Mouse (Mus musculus): Measurements from ENCODE around the gene Hist1h2ac. TPM values are rescaled to one million over a fixed set of nuclear protein-coding genes. Genes with fewer than 3 reads are reported as not detected.
"Not testable (repeated sequence)": the region's sequence is repeated elsewhere in the genome, so short reads cannot be mapped to it uniquely, and the experiment has no call there.

The Hist1h2ac gene
- polyA plus RNA-seq (2015; fragmentation: Nextera tagmentation; extraction: Ambion mirVana): 1.0 and 1.1 TPM in 2 replicates

DNA sequence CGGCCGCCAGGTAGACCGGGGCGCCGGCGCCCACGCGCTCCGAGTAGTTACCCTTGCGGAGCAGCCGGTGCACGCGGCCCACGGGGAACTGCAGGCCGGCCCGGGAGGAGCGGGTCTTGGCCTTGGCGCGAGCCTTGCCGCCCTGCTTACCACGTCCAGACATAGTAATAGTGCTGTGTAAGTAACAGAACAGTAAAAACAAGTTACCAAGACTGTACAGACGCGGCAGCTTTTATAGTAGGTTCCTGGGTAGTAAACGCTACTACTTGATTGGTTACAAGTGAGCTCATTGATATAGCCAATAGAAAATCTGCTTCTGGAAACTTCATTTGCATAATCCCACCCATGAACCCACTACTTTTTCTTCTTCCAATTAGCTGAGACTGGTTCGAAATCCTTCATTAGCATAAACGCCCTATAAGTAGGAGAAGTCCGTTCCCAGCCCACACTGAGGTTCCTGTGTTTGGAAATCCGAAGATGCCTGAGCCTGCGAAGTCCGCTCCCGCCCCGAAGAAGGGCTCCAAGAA is at the start of gene Hist1h2ac, which contains the start of gene Hist1h2bc:
Gene Hist1h2ac, minus strand, starts transcription at position 194 of the 527 bp plus-strand sequence.
Gene Hist1h2bc, plus strand, starts transcription at position 445 of the 527 bp plus-strand sequence.
- peak within 1 kb of the TSS; percentile 98 for H3K27ac ChIP-seq (replicated peaks)
- peak within 1 kb of the TSS; percentile 77 for H3K4me2 ChIP-seq (replicated peaks)
- no peaks in the 10 kb centered on the region for H3K27me3 ChIP-seq
- H3K4me1 ChIP-seq: peaks cover 29% of the 10 kb centered on the region
- no peaks in the 10 kb centered on the region for H3K36me3 ChIP-seq
- H3K9ac ChIP-seq (replicated peaks): peak within 1 kb of the TSS; percentile 71
- no peaks in the 10 kb centered on the region for H3K9me3 ChIP-seq
- peak within 1 kb of the TSS; percentile 53 for H3K4me3 ChIP-seq
- ATAC-seq (replicated peaks): peak; percentile 99
- WGBS: 0% methylated on average over 32 of the region's 32 CpGs

DNA sequence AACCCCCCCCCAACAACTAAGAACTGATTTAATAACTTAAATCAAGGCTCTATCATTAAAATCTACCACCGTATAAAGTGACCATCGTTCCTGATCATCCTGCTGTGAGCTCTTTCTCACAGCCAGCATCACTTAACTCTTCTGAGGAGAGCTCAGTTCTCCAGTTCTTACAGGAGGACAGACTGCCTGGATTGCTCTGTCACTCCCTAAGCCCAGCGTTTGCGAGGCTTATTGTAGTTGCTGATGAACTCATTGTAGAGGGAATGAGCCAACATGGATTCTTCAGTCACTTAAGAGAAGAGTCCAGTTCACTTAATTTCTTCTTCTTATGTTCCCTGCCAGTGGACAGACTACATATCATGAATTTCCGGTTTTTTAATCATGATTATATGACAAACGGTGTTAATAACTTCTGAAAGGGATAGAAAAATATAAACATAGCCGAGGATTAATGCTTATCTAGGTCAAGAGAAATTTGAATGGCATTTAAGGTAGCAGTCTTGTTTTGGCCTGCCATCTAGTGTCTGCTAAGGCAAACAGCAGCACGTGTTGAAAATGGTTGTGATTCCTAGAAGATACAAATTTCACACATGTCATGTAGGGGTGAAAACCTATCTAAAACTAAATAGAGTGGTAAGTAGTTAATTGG is 48.5 kb upstream of the Hist1h2ac start:
- Histone ChIP-seq H3K4me1 (no peaks in the 10 kb centered on the region), H3K9ac (replicated peaks) (no peak overlapping the region), H3K4me3 (no peak overlapping the region), H3K27ac (replicated peaks) (no peak overlapping the region), H3K9me3 (no peaks in the 10 kb centered on the region), H3K27me3 (no peaks in the 10 kb centered on the region), H3K36me3 (no peaks in the 10 kb centered on the region), H3K4me2 (replicated peaks) (no peak overlapping the region)
- ATAC-seq (replicated peaks): peak; percentile 53; the same call in 1 of the 2 replicates
- WGBS: 25% methylated on average over 8 of the region's 8 CpGs

DNA sequence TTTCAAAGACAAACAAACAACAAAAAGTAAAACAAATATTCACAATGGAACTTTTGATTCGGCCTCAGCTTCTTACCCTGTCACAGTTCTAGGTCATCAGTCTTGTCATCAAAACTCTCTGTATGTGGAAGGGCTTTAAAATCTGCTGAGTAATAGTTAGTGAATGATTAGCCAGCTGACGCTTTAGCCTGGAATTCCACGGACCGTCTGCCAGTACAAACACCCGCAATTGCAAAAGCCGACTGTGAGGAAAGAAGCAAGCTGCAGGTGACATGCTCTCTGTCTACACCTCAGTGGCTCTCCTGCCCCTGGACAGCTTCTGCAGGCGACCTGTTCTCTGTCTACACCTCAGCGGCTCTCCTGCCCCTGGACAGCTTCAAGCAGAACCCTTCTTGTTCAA is 46.7 kb upstream of the Hist1h2ac start:
- Histone ChIP-seq H3K4me3 (no peak overlapping the region), H3K9ac (replicated peaks) (no peak overlapping the region), H3K4me1 (no peaks in the 10 kb centered on the region), H3K9me3 (no peaks in the 10 kb centered on the region), H3K27me3 (no peaks in the 10 kb centered on the region), H3K36me3 (no peaks in the 10 kb centered on the region), H3K4me2 (replicated peaks) (no peak overlapping the region), H3K27ac (replicated peaks) (no peak overlapping the region)
- ATAC-seq (replicated peaks): no peak
- WGBS: 56% methylated on average over 8 of the region's 8 CpGs

DNA sequence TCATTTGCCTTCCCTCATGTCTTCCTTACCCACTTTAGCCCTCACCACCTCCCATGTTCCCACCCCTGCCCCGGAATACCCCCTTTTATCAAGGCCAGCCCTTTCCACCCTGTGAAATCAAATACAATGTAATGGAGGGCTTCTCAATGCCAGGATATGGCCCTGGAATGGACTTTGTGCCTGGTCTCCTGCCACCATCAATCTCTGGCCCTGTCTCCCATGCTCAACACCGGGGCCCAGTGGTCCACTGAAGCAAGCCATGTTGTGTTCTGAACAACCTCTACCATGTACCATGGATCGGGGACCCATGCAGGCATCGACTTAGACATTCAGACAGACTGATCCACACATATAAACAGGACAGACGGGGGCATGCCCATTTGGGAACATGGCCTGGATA is 46.0 kb upstream of the Hist1h2ac start:
- no peak for ATAC-seq (replicated peaks)
- Histone ChIP-seq H3K9me3 (no peaks in the 10 kb centered on the region), H3K4me2 (replicated peaks) (no peak overlapping the region), H3K27ac (replicated peaks) (no peak overlapping the region), H3K4me3 (no peak overlapping the region), H3K36me3 (no peaks in the 10 kb centered on the region), H3K9ac (replicated peaks) (no peak overlapping the region), H3K27me3 (no peaks in the 10 kb centered on the region), H3K4me1 (no peaks in the 10 kb centered on the region)
- 92% methylated on average over 5 of the region's 5 CpGs for WGBS

DNA sequence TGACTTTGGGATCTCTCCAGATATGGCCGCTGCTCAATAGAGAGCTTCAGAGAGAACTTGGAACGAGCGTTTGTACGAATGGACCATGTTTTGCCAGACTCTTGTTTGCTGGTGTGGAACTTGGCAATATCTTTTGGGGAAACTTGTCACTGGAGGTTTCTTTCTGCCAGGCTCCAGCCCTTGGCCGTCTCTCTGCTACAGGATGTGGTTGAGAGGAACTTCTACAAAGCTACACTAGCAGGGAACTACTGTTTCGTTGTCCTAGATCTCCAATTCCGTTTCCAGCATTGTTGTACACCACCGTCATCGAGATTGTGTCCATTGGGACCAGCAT is 45.4 kb upstream of the Hist1h2ac start:
- Histone ChIP-seq H3K4me1 (no peaks in the 10 kb centered on the region), H3K9me3 (no peaks in the 10 kb centered on the region), H3K9ac (replicated peaks) (no peak overlapping the region), H3K36me3 (no peaks in the 10 kb centered on the region), H3K27me3 (no peaks in the 10 kb centered on the region), H3K27ac (replicated peaks) (no peak overlapping the region), H3K4me3 (no peak overlapping the region), H3K4me2 (replicated peaks) (no peak overlapping the region)
- WGBS: 88% methylated on average over 9 of the region's 9 CpGs
- no peak for ATAC-seq (replicated peaks)

DNA sequence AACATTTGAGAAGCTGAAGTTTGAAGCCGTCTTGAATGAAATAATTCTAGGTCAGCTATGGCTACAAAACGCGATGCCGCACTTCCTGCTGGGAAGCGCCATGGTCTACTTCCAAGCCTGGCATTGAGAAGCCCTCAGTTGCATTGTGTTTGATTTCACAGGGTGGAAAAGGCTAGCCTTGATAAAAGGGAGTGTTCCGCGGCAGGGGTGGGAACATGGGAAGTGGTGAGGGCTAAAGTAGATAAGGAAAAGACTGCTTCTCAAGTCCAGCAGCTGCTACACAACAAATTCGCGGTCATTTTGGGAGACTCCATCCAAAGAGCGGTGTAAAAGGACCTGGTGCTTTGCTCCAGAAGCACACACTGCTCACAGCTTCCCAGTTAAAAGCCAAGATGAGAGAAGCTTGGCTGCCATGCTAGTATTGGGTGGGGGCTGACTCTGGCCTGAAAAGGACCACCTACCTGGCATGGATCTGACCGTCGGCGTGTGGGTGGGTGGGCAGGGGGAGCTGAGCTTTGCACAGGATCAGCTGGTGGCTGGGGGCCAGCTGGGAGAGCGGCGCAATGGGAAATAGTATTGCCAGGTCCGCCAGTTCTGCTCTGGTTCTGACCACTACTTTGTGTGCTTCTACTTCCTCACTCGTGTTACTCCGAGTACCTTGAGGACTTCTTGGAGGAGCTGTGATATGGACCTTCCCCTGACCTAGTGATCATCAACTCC is 44.9 kb upstream of the Hist1h2ac start:
- Histone ChIP-seq H3K9me3 (no peaks in the 10 kb centered on the region), H3K27me3 (no peaks in the 10 kb centered on the region), H3K9ac (replicated peaks) (no peak overlapping the region), H3K4me2 (replicated peaks) (no peak overlapping the region), H3K4me1 (no peaks in the 10 kb centered on the region), H3K36me3 (no peaks in the 10 kb centered on the region), H3K27ac (replicated peaks) (no peak overlapping the region), H3K4me3 (no peak overlapping the region)
- WGBS: 91% methylated on average over 18 of the region's 18 CpGs
- ATAC-seq (replicated peaks): no peak

DNA sequence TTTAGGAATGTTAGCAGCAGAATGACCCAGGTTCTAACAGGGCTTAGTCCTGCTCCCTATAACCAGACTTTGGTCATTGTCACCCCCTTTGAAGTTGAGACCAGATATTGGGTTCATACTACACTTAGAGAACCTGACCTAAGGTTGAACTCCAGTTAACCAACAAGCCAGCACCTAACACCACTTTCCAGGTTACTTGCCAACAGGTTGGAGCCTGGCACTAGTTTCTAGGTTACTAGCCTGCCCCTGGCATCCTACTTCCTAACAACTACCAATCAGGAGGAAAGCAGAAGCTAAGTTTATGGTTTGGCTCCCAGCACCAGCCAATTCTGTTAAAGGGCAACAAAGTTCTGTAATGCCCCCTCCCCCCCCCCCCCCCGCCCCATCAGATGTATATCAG is 41.5 kb upstream of the Hist1h2ac start:
- no peak overlapping the region for H3K4me2 ChIP-seq (replicated peaks)
- no peak overlapping the region for H3K4me3 ChIP-seq
- no peak overlapping the region for H3K27ac ChIP-seq (replicated peaks)
- H3K36me3 ChIP-seq: no peaks in the 10 kb centered on the region
- no peaks in the 10 kb centered on the region for H3K27me3 ChIP-seq
- H3K4me1 ChIP-seq: no peaks in the 10 kb centered on the region
- no peaks in the 10 kb centered on the region for H3K9me3 ChIP-seq
- 60% methylated on average over 1 of the region's 1 CpGs for WGBS
- H3K9ac ChIP-seq (replicated peaks): no peak overlapping the region
- no peak for ATAC-seq (replicated peaks)

DNA sequence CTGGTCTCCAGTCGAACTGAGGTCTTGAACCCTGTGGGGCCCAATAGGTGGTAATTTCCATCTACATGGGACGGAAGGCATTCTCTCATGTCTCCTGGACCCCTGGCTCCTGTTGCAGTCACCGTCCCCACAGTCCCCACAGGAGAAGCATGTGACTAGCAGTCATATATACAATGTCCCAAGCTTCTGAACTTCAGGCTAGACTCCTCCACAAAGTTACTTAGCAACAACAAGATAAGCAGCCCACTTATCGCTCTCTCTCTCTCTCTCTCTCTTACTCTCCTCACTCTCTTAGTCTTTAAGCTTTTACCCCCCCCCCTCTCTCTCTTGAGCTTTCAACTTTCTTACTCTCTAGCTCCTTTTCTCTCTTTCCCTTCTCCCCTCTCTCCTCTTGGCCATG is 40.5 kb upstream of the Hist1h2ac start:
- Histone ChIP-seq H3K4me1 (no peaks in the 10 kb centered on the region), H3K4me2 (replicated peaks) (no peak overlapping the region), H3K9me3 (no peaks in the 10 kb centered on the region), H3K27ac (replicated peaks) (no peak overlapping the region), H3K4me3 (no peak overlapping the region), H3K27me3 (no peaks in the 10 kb centered on the region), H3K9ac (replicated peaks) (no peak overlapping the region), H3K36me3 (no peaks in the 10 kb centered on the region)
- WGBS: 90% methylated on average over 4 of the region's 4 CpGs
- no peak for ATAC-seq (replicated peaks)

DNA sequence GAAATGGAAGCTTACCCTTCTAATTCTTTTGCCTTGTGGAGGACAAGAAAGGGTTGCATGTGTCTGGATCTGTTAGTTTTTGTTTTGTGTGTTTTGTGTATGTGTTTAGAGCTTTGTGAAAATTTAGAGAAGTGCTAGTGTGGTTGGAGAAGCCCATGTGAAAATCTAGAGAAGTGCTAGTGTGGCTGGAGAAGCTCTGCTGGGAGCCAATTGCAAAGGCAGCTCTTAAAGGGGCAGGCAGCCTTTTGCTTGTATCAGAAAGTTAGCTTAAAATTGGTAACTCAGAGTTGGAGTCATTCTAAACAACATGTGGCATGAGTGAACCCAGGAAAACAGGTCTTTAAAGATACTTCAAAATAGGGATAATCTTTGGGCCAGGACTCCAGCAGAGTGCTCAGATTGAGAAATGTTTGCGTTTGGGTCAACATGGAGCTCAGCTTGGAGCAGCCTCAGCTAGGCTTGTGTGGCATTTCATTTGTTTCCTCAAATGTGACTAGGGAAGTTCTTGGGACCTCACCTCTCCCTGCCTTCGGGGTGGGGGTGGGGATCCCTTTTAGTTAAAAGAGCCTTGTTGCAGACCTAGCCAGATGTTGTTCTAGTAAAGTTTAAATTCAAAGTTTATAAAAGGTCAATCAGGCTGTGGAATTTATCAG is 34.0 kb upstream of the Hist1h2ac start:
- not testable (repeated sequence) for ATAC-seq (replicated peaks); H3K9ac ChIP-seq (replicated peaks); H3K27me3 ChIP-seq; H3K9me3 ChIP-seq; H3K27ac ChIP-seq (replicated peaks); H3K4me3 ChIP-seq; H3K4me1 ChIP-seq; H3K4me2 ChIP-seq (replicated peaks); H3K36me3 ChIP-seq
- WGBS: 10% methylated on average over 2 of the region's 2 CpGs

DNA sequence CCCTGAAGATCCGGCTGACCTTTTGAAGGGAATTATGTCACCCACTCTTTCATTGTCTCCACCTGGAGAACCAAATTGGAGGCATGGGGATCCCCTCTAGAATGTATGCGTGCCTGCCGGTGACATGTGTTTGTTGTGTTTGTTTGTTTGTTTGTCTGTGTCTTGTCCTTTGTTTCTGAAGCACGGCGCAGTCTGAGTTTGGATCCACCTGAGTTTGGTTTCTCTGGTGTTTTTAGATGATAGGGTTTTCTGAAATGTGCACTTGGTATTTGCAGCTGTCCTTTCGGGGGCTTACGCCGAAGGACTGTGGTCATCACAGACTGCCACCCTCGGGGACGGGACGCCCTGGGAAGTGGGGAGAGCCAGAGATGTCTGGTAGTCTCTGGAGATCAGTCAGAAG is 33.4 kb upstream of the Hist1h2ac start:
- H3K4me2 ChIP-seq (replicated peaks): no peak overlapping the region
- 63% methylated on average over 11 of the region's 11 CpGs for WGBS
- no peaks in the 10 kb centered on the region for H3K9me3 ChIP-seq
- H3K27ac ChIP-seq (replicated peaks): no peak overlapping the region
- no peaks in the 10 kb centered on the region for H3K4me1 ChIP-seq
- no peak for ATAC-seq (replicated peaks)
- H3K4me3 ChIP-seq: no peak overlapping the region
- no peaks in the 10 kb centered on the region for H3K36me3 ChIP-seq
- H3K9ac ChIP-seq (replicated peaks): no peak overlapping the region
- no peaks in the 10 kb centered on the region for H3K27me3 ChIP-seq

DNA sequence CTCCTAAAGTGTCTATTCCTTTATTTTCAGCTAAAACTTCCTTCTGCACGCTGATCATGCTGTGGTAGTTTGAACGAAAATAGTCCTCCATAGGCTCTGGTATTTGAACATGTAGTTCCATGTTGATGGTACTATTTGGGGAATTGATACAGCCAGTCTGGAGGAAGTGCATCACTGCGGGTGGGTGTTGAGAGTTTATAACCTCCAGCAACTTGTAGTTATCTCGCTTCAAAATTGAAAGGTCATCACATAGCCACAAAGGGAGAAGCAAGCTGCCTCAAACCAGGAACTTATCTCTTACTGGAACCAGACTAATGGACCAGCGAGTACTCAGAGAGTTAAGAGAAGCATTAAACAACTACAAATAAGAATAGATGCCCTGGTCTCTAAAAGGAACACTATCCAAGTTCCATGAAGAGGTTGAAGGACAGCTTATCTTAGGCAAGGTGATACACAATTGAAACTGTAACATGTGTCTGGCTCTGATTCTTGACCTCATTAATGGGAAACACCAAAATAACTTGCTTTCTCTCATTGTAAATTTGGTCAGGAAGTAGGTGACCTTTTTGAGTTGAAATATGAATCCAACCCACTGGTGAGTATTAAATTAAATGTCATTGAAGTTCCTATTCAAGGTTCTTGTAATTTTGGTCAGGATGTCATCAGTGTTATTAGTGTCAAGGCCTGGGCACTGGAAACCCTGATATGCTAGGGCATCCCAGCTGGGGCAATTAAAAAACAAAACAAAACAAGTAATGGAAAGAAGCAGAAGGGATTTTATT is 32.7 kb upstream of the Hist1h2ac start:
- ATAC-seq (replicated peaks): no peak
- WGBS: 86% methylated on average over 5 of the region's 5 CpGs
- Histone ChIP-seq H3K9me3 (no peaks in the 10 kb centered on the region), H3K27me3 (no peaks in the 10 kb centered on the region), H3K27ac (replicated peaks) (no peak overlapping the region), H3K4me1 (no peaks in the 10 kb centered on the region), H3K9ac (replicated peaks) (no peak overlapping the region), H3K36me3 (no peaks in the 10 kb centered on the region), H3K4me2 (replicated peaks) (no peak overlapping the region), H3K4me3 (no peak overlapping the region)

All from forebrain, embryonic 15.5 days (tissue).